Mouse (Mus musculus) embryonic facial prominence, embryonic 12.5 days (tissue): ENCODE data around the gene Dmrtb1. TPM values are rescaled to one million over a fixed set of nuclear protein-coding genes. Genes with fewer than 3 reads are reported as not detected.

Experiments used
- ATAC-seq: fragments of 200-750 bp; cut with Nextera tagmentation; 2 replicates; pipeline ENCODE4 v1.8.0; 2017; ENCODE audit not compliant: insufficient number of reproducible peaks, insufficient read depth, low FRiP score, low TSS enrichment
- H3K27ac ChIP-seq: fragments of 300-500 bp; sonication (generic); 2 replicates; pipeline ENCODE4 v1.5.1; 2016; ENCODE audit warnings: mild to moderate bottlenecking
- H3K27me3 ChIP-seq: fragments of 300-500 bp; sonication (generic); 2 replicates; pipeline ENCODE4 v1.6.1; 2016; ENCODE audit warnings: mild to moderate bottlenecking, moderate library complexity
- H3K36me3 ChIP-seq: fragments of 300-500 bp; sonication (generic); 2 replicates; pipeline ENCODE4 v1.6.1; 2016; ENCODE audit warnings: mild to moderate bottlenecking
- H3K4me1 ChIP-seq: fragments of 300-500 bp; sonication (generic); 2 replicates; pipeline ENCODE4 v1.6.1; 2016
- H3K4me2 ChIP-seq: fragments of 300-500 bp; sonication (generic); replicated peaks from 2 replicates; pipeline ENCODE4 v1.6.1; 2016; ENCODE audit warnings: mild to moderate bottlenecking, moderate library complexity
- H3K4me3 ChIP-seq: fragments of 300-500 bp; sonication (generic); 2 replicates; pipeline ENCODE4 v1.5.1; 2016; ENCODE audit warnings: mild to moderate bottlenecking
- H3K9ac ChIP-seq: fragments of 300-500 bp; sonication (generic); 2 replicates; pipeline ENCODE4 v1.6.1; 2016; ENCODE audit warnings: mild to moderate bottlenecking, moderate library complexity
- H3K9me3 ChIP-seq: fragments of 300-500 bp; sonication (generic); 2 replicates; pipeline ENCODE4 v1.6.1; 2016; ENCODE audit warnings: mild to moderate bottlenecking, moderate library complexity
- WGBS: fragments of 180-500 bp; shearing (Covaris S2); methylation state at CpG from one replicate; pipeline ENCODE4 v1.1.7; 2016; 5-methylcytosine and 5-hydroxymethylcytosine counted together
- polyA plus RNA-seq: library from polyadenylated mRNA; unstranded; fragments of >200 nt; fragmentation: Nextera tagmentation; extraction: Ambion mirVana; gene quantifications from 2 replicates; pipeline ENCODE4 v1.2.1, GENCODE M21; 2016

The Dmrtb1 gene
- polyA plus RNA-seq, 1 experiment from 2014 or later = 2.6 TPM

DNA sequence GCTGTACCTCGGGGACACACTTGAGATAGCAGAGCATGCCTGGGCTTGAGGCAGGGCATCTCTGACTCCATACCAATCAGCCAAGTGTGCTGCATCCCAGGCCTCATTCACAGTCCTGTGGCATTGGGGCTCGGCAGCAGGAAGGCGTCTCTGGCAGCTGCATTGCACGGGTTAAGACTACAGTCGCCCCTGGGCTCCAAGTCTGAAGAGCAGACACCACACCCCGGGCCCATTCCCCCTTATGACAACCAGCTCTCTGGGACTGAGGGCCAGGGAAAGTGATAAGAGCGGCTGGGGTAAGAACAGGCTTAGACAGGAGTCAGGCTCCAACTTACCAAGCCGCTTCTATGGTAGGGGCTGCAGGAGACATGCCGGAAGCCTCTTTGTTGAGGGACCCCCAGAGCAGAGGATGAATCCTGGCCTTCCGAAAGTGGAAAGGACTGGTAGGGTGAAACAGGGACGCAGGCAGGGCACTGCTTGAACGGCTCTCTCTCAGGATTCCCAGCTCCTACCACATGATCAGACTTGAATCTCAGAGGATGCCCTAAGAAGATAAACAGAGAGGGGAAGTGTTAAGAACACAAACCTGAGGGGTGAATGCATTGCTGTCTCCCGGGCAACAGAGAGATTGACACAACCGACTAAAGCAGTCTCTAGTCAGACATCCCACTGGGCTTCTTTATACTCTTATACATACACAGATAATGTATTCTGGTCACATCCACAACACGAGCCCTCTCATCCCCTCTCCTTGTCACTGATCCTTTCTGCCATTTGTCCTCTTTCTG lies 3.5 kb downstream of the Dmrtb1 start:
- no peaks in the 10 kb centered on the region for H3K9me3 ChIP-seq
- no peak for ATAC-seq
- no peaks in the 10 kb centered on the region for H3K36me3 ChIP-seq
- H3K4me1 ChIP-seq = no peaks in the 10 kb centered on the region
- WGBS = 52% methylated on average over 15 of the region's 15 CpGs
- H3K9ac ChIP-seq = no peak overlapping the region
- 0 out of 2 replicates have a peak, but pooled peaks cover 20% of the 10 kb centered on the region for H3K27me3 ChIP-seq
- no peak overlapping the region for H3K4me3 ChIP-seq
- H3K27ac ChIP-seq = no peak overlapping the region
- no peak overlapping the region for H3K4me2 ChIP-seq

- H3K4me1 ChIP-seq = peaks cover 12% of the 10 kb centered on the region
- no peak overlapping the region for H3K9ac ChIP-seq
- 66% methylated on average over 10 of the region's 10 CpGs for WGBS
- no peak overlapping the region for H3K4me3 ChIP-seq
- no peak overlapping the region for H3K27ac ChIP-seq
- peaks cover 18% of the 10 kb centered on the region; the same call in 1 of the 2 replicates for H3K27me3 ChIP-seq
- ATAC-seq = no peak
- H3K9me3 ChIP-seq = no peaks in the 10 kb centered on the region
- no peak overlapping the region for H3K4me2 ChIP-seq
- no peaks in the 10 kb centered on the region for H3K36me3 ChIP-seq
Measured at GRCm38 (mm10) chr4:107675645-107676044, 8.4 kb downstream of the Dmrtb1 start.

GRCm38 (mm10) chr4:107674322-107674644 lies 9.7 kb downstream of the Dmrtb1 start:
- Histone ChIP-seq H3K36me3 (no peaks in the 10 kb centered on the region), H3K4me2 (peak overlapping the region; percentile 34), H3K4me3 (no peak overlapping the region), H3K9me3 (no peaks in the 10 kb centered on the region), H3K27me3 (peaks cover 16% of the 10 kb centered on the region; the same call in 1 of the 2 replicates), H3K27ac (no peak overlapping the region), H3K9ac (no peak overlapping the region), H3K4me1 (peaks cover 12% of the 10 kb centered on the region)
- WGBS = 17% methylated on average over 5 of the region's 5 CpGs
- ATAC-seq = no peak

DNA sequence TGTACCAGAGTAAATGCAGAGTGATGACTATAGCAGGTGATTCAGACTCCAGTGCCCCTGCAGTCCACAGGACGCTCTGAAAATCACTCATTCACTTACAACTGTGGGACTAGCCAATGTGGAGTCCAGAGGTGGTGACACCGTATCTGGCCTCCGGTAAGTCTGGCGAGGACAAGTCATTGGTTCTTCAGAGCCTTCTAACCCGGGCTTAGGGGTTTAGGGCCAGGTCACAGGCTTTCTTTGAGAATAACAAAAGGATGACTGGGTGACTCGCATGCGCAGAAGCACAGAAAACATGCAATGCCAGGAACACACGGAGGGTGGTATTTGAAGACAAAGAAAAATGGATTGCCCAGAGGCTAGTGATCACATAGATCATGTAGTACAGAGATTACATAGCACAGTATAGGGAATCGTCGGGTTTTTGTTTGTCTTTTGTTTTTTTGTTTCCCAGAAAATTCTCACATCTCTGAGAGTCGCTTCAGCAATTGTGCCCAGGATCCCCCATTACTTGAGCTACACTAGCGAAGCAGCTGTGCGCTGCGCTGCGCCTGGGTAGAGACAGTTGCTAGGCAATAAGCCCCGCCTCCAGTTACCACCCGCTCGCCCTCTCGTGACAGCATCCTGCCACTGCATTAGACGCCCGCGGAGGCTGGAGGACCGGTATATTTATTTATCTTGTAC lies 10.2 kb downstream of the Dmrtb1 start:
- Histone ChIP-seq H3K4me2 (peak overlapping the region; percentile 34), H3K9me3 (no peaks in the 10 kb centered on the region), H3K27me3 (peaks cover 12% of the 10 kb centered on the region; the same call in 1 of the 2 replicates), H3K4me3 (no peak overlapping the region), H3K9ac (no peak overlapping the region), H3K36me3 (no peaks in the 10 kb centered on the region), H3K4me1 (peaks cover 12% of the 10 kb centered on the region), H3K27ac (no peak overlapping the region)
- 19% methylated on average over 23 of the region's 23 CpGs for WGBS
- peak; percentile 87 for ATAC-seq

- no peak overlapping the region for H3K27ac ChIP-seq
- peaks cover 12% of the 10 kb centered on the region; the same call in 1 of the 2 replicates for H3K27me3 ChIP-seq
- H3K36me3 ChIP-seq = no peaks in the 10 kb centered on the region
- no peak overlapping the region for H3K4me3 ChIP-seq
- H3K9ac ChIP-seq = no peak overlapping the region
- ATAC-seq = no peak
- WGBS = 39% methylated on average over 5 of the region's 5 CpGs
- no peak overlapping the region for H3K4me2 ChIP-seq
- no peaks in the 10 kb centered on the region for H3K9me3 ChIP-seq
- H3K4me1 ChIP-seq = peaks cover 12% of the 10 kb centered on the region
Measured at GRCm38 (mm10) chr4:107670731-107671130, 13.3 kb downstream of the Dmrtb1 start.

- ATAC-seq = no peak
- Histone ChIP-seq H3K4me2 (no peak overlapping the region), H3K9ac (no peak overlapping the region), H3K4me3 (no peak overlapping the region), H3K27me3 (peaks cover 11% of the 10 kb centered on the region; the same call in 1 of the 2 replicates), H3K9me3 (no peaks in the 10 kb centered on the region), H3K27ac (no peak overlapping the region), H3K4me1 (peaks cover 6% of the 10 kb centered on the region), H3K36me3 (no peaks in the 10 kb centered on the region)
- 92% methylated on average over 2 of the region's 2 CpGs for WGBS
Measured at GRCm38 (mm10) chr4:107668514-107668913, 15.5 kb downstream of the Dmrtb1 start.

- no peak overlapping the region for H3K4me2 ChIP-seq
- no peaks in the 10 kb centered on the region for H3K27me3 ChIP-seq
- no peaks in the 10 kb centered on the region; the same call in 1 of the 2 replicates for H3K4me1 ChIP-seq
- H3K9me3 ChIP-seq = no peaks in the 10 kb centered on the region
- 91% methylated on average over 11 of the region's 11 CpGs for WGBS
- no peak for ATAC-seq
- H3K4me3 ChIP-seq = no peak overlapping the region
- H3K36me3 ChIP-seq = no peaks in the 10 kb centered on the region
- H3K27ac ChIP-seq = no peak overlapping the region
- no peak overlapping the region for H3K9ac ChIP-seq
Measured at GRCm38 (mm10) chr4:107660649-107661048, 23.4 kb downstream of the Dmrtb1 start.

DNA sequence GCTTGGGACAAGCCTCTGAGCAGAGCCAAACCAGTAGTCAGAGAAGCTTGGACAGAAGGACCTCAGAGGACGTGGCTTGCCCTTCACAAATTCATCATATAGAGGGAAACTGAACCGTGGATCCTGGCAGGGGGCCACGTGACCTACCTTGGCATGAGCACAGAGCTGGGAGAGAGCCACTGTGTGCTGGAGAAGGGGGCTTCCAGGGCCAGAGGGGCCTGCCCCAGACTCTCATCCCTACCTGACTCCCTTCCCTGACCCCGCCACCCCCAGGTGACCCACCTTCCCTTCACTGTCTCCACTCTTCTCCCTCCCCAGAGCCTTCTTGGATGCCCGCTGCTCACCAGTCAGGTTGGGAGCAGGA lies 30.8 kb downstream of the Dmrtb1 start:
- no peak overlapping the region for H3K27ac ChIP-seq
- no peak overlapping the region for H3K4me3 ChIP-seq
- 81% methylated on average over 5 of the region's 5 CpGs for WGBS
- peaks cover 24% of the 10 kb centered on the region for H3K4me1 ChIP-seq
- H3K27me3 ChIP-seq = peaks cover 14% of the 10 kb centered on the region; the same call in 1 of the 2 replicates
- H3K9me3 ChIP-seq = no peaks in the 10 kb centered on the region
- ATAC-seq = no peak
- H3K36me3 ChIP-seq = no peaks in the 10 kb centered on the region
- H3K9ac ChIP-seq = no peak overlapping the region
- no peak overlapping the region for H3K4me2 ChIP-seq

DNA sequence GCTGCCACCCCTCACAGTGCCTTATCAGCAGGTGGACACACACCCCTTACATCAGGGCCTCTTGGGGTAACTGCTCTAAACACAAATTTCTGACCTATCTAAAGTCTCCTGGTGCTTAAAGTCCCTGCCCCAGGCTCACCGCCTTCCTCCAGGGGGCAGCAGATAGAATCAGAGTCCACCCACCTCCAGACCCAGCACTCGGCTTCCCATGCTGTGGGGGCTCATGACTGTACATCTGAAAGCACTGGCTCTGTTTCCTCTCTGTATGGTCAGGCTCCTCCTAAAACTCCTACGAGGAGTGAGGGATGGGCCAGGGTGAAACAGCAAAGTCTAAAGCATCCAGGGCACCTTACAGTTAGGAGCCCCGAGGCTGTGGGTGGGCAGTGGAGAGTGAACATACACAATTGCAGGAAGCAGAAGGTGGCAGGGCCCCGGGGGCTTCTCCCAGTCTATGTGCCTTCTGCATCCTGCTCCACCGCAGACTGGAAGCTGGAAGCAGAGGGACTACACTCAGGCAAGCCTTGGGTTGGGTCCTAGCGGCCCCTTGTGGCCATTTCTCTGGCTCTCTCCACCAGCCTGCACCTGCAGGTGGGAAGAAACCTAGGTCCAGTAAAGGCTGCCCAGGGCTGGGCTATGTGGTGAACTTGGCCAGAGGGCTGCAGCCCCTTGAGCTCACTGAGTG lies 31.3 kb downstream of the Dmrtb1 start:
- 7% methylated on average over 7 of the region's 7 CpGs for WGBS
- no peak overlapping the region for H3K4me2 ChIP-seq
- ATAC-seq = peak; percentile 82

GRCm38 (mm10) chr4:107651021-107651496 lies 33.0 kb downstream of the Dmrtb1 start:
- H3K4me3 ChIP-seq = no peak overlapping the region
- H3K9me3 ChIP-seq = no peaks in the 10 kb centered on the region
- peaks cover 14% of the 10 kb centered on the region; the same call in 1 of the 2 replicates for H3K27me3 ChIP-seq
- H3K36me3 ChIP-seq = no peaks in the 10 kb centered on the region
- no peak overlapping the region for H3K9ac ChIP-seq
- H3K4me2 ChIP-seq = no peak overlapping the region
- 30% methylated on average over 12 of the region's 12 CpGs for WGBS
- H3K27ac ChIP-seq = no peak overlapping the region
- no peak for ATAC-seq
- peaks cover 24% of the 10 kb centered on the region for H3K4me1 ChIP-seq

More for the DNA sequence above, 31.3 kb downstream of the Dmrtb1 start:
- H3K36me3 ChIP-seq = no peaks in the 10 kb centered on the region
- H3K4me1 ChIP-seq = peaks cover 24% of the 10 kb centered on the region
- no peak overlapping the region for H3K27ac ChIP-seq
- H3K4me3 ChIP-seq = no peak overlapping the region
- H3K9ac ChIP-seq = no peak overlapping the region
- H3K27me3 ChIP-seq = peaks cover 14% of the 10 kb centered on the region; the same call in 1 of the 2 replicates
- H3K9me3 ChIP-seq = no peaks in the 10 kb centered on the region

DNA sequence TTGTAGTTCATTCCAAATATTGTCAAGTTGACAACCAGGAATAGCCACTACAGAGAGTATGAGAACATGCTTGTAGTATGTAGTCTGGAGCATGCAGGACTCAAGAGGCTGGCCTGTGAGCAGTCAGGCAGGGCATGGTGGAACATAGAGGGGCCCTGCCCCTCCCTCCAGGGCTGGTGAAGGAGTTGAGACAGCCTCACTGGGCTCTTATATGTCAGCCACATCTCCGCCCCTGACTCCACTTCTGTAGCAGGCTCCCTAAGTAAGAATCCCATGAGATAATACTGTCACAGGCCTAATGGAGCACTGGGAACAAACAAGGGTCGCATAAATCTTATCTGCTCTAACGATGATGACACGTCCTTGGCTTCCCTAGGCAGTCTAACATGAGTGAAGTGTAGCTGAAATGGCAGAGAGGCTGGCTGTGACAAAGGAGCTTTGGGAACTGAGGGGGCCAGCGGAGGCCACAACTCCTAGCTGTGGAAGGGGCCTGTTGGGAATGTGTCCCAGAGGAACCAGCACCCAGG lies 35.0 kb downstream of the Dmrtb1 start:
- Histone ChIP-seq H3K36me3 (no peaks in the 10 kb centered on the region), H3K27me3 (0 out of 2 replicates have a peak, but pooled peaks cover 9% of the 10 kb centered on the region), H3K4me3 (no peak overlapping the region), H3K9ac (no peak overlapping the region), H3K9me3 (no peaks in the 10 kb centered on the region), H3K4me1 (peaks cover 19% of the 10 kb centered on the region), H3K27ac (no peak overlapping the region), H3K4me2 (no peak overlapping the region)
- no peak for ATAC-seq
- 89% methylated on average over 5 of the region's 5 CpGs for WGBS
